In genomic region chr10:59916649-59917048, GRCm38 (mm10) we compare ENCODE assay signal across 8 mouse cellular contexts. TPM values are rescaled to one million over a fixed set of nuclear protein-coding genes. Genes with fewer than 3 reads are reported as not detected.
DNase-seq lines count a peak whose midpoint lies in the region; ATAC-seq lines count a peak whose summit lies in the region.

No protein-coding gene starts in this region.

- H3K9ac ChIP-seq in liver, embryonic 12.5 days: peak overlapping the region; percentile 49
- H3K9ac ChIP-seq in neural tube, embryonic 14.5 days (replicated peaks; ENCODE audit: low read depth, low read length): no peak overlapping the region

- peaks cover 59% of the 10 kb centered on the region for H3K4me1 ChIP-seq in hindbrain, embryonic 10.5 days (replicated peaks)
- H3K4me1 ChIP-seq in liver, embryonic 12.5 days: peaks cover 49% of the 10 kb centered on the region
- peaks cover 15% of the 10 kb centered on the region for H3K4me1 ChIP-seq in neural tube, embryonic 14.5 days (ENCODE audit: control insufficient read depth, insufficient read depth, low read length)

- peak overlapping the region; percentile 88 for H3K27ac ChIP-seq in hindbrain, embryonic 10.5 days
- H3K27ac ChIP-seq in liver, embryonic 12.5 days: peak overlapping the region; percentile 38
- H3K27ac ChIP-seq in neural tube, embryonic 14.5 days (ENCODE audit: low read depth, low read length): no peak overlapping the region; the same call in 1 of the 2 replicates

- peak; percentile 29 to 62 for DNase-seq in adrenal gland, adult (ENCODE audit: inconsistent age in 2 of 2, low spot score in 1 of 2)
- DNase-seq in adrenal gland, adult 2 months: no peak
- peak; percentile 92 for DNase-seq in embryo, embryonic 10 days (ENCODE audit: low spot score)
- DNase-seq in hindbrain, embryonic 10.5 days (ENCODE audit: low spot score): peak; percentile 74
- DNase-seq in left cerebral cortex, adult 18-20 months (ENCODE audit: low spot score in 2 of 2): no peak
- no peak for DNase-seq in right cerebral cortex, postnatal 14 days

- ATAC-seq in liver, embryonic 12.5 days: peak; percentile 71
- ATAC-seq in neural tube, embryonic 14.5 days (ENCODE audit: low read depth): peak; percentile 54; the same call in 1 of the 2 replicates

- H3K4me2 ChIP-seq in liver, embryonic 12.5 days: peak overlapping the region; percentile 70
- peak overlapping the region; percentile 17; the same call in 1 of the 2 replicates for H3K4me2 ChIP-seq in neural tube, embryonic 14.5 days (ENCODE audit: low read depth, low read length)

- peaks cover 11% of the 10 kb centered on the region; the same call in 1 of the 2 replicates for H3K27me3 ChIP-seq in hindbrain, embryonic 10.5 days (ENCODE audit: insufficient read depth, poor library complexity, severe bottlenecking)
- H3K27me3 ChIP-seq in liver, embryonic 12.5 days (replicated peaks): peaks cover 15% of the 10 kb centered on the region
- no peaks in the 10 kb centered on the region for H3K27me3 ChIP-seq in neural tube, embryonic 14.5 days (ENCODE audit: control insufficient read depth, insufficient read depth, low read length)

- H3K36me3 ChIP-seq in hindbrain, embryonic 10.5 days: no peaks in the 10 kb centered on the region
- no peaks in the 10 kb centered on the region for H3K36me3 ChIP-seq in liver, embryonic 12.5 days
- no peaks in the 10 kb centered on the region for H3K36me3 ChIP-seq in neural tube, embryonic 14.5 days (ENCODE audit: control insufficient read depth, insufficient read depth, low read length)

- H3K9me3 ChIP-seq in hindbrain, embryonic 10.5 days: no peaks in the 10 kb centered on the region
- H3K9me3 ChIP-seq in liver, embryonic 12.5 days (replicated peaks): no peaks in the 10 kb centered on the region
- H3K9me3 ChIP-seq in neural tube, embryonic 14.5 days (ENCODE audit: control insufficient read depth, low read length): no peaks in the 10 kb centered on the region

- H3K4me3 ChIP-seq in hindbrain, embryonic 10.5 days: peak overlapping the region; percentile 42
- peak overlapping the region; percentile 39 for H3K4me3 ChIP-seq in liver, embryonic 12.5 days
- no peak overlapping the region for H3K4me3 ChIP-seq in neural tube, embryonic 14.5 days (ENCODE audit: low read depth, low read length)

- WGBS in hindbrain, embryonic 10.5 days: under 1% methylated on average over 10 of the region's 10 CpGs
- 4% methylated on average over 10 of the region's 10 CpGs for WGBS in liver, embryonic 12.5 days (ENCODE audit: insufficient replicate concordance)
- WGBS in neural tube, embryonic 14.5 days: 2% methylated on average over 10 of the region's 10 CpGs

RNA-seq across cellular contexts. Expression of gene Ddit4, which starts 35.0 kb away (rescaled TPM):
- 10 to 100 TPM; 53.1 to 56.1 TPM for total RNA-seq in adrenal gland, adult 2 months (2021)
- 151 and 157 TPM in 2 replicates for polyA plus RNA-seq in adrenal gland, adult 2 months (2012; rRNA removed)
- 37.5 and 37.6 TPM in 2 replicates for polyA plus RNA-seq in hindbrain, embryonic 10.5 days (2016; fragmentation: Nextera tagmentation; extraction: Ambion mirVana)
- polyA plus RNA-seq in liver, embryonic 12.5 days (2016; fragmentation: Nextera tagmentation; extraction: Ambion mirVana): 5.4 and 6.9 TPM in 2 replicates
- polyA plus RNA-seq in neural tube, embryonic 14.5 days (2014; fragmentation: Nextera tagmentation; extraction: Ambion mirVana): 4.2 and 6.5 TPM in 2 replicates
- 10 to 100 TPM; 35.8 to 41.3 TPM for total RNA-seq in left cerebral cortex, adult 18-20 months (2021)

RNA-seq across cellular contexts. Expression of gene Dnajb12, which starts 37.3 kb away (rescaled TPM):
- 10 to 100 TPM; 56.0 to 63.9 TPM for total RNA-seq in adrenal gland, adult 2 months (2021)
- 48.8 and 67.3 TPM in 2 replicates for polyA plus RNA-seq in adrenal gland, adult 2 months (2012; rRNA removed)
- polyA plus RNA-seq in hindbrain, embryonic 10.5 days (2016; fragmentation: Nextera tagmentation; extraction: Ambion mirVana): 27.2 and 31.5 TPM in 2 replicates
- 18.0 and 18.7 TPM in 2 replicates for polyA plus RNA-seq in liver, embryonic 12.5 days (2016; fragmentation: Nextera tagmentation; extraction: Ambion mirVana)
- 22.5 and 23.0 TPM in 2 replicates for polyA plus RNA-seq in neural tube, embryonic 14.5 days (2014; fragmentation: Nextera tagmentation; extraction: Ambion mirVana)
- 10 to 100 TPM; 47.3 to 49.6 TPM for total RNA-seq in left cerebral cortex, adult 18-20 months (2021)

Comparison
In these comparisons a context has a peak if more than half of its experiments do, and no peak if none do; other contexts are left out.
1. DNase-seq: peak in adrenal gland, adult (2 of 2), embryo, embryonic 10 days (single experiment) and hindbrain, embryonic 10.5 days (single experiment); none in adrenal gland, adult 2 months (single experiment), left cerebral cortex, adult 18-20 months (0 of 2) and right cerebral cortex, postnatal 14 days (single experiment).